Mouse (Mus musculus) liver (tissue): Measurements from ENCODE around the gene Fam217b.

Experiments
- DNase-seq: peaks from one replicate; pipeline ENCODE4 v3.0.0-alpha.2; 2020; ENCODE audit warnings: mixed read lengths

Gene Fam217b

DNA sequence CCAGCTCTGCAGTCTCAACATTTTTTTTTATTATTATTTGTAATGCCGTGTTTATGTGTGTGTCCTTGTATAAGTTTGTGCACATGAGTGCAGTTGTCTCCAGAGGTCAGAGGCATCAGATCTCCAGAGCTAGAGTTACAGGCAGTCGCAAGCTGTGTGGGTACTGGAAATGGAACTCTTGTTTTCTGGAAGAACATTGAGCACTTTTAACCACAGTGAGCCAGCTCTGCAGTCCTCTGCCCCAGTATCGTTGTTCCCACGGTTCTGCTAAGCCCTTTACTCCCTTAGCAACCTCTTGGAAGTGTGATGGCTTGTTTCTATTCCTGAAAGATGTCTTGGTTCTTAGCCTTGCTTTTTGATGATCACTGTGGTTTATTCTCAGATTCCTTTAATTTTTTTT, 35.1 kb downstream of the Fam217b start:
- no peak for DNase-seq

- no peak for DNase-seq
Observed at GRCm38 (mm10) chr2:178450236-178450635, 35.9 kb downstream of the Fam217b start.

DNA sequence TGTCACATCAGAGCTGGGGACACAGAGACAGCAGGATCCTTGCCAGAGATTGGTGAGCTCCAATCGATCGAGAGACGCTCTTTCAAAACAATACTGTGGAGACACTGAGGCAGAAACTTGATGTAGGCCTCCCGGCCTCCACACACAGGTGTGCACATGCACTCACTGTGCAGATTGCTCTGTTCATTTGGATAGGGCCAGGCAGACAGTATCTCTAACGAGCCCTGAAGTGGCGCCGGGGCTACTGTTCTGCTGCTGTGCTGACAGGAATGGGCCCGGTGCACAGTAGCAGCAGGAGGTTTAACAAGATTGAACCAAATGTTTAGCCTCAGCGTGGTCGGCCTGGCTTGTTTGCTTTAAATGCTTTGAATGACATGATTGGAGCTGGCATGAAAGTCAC, 36.6 kb downstream of the Fam217b start:
- no peak for DNase-seq

DNA sequence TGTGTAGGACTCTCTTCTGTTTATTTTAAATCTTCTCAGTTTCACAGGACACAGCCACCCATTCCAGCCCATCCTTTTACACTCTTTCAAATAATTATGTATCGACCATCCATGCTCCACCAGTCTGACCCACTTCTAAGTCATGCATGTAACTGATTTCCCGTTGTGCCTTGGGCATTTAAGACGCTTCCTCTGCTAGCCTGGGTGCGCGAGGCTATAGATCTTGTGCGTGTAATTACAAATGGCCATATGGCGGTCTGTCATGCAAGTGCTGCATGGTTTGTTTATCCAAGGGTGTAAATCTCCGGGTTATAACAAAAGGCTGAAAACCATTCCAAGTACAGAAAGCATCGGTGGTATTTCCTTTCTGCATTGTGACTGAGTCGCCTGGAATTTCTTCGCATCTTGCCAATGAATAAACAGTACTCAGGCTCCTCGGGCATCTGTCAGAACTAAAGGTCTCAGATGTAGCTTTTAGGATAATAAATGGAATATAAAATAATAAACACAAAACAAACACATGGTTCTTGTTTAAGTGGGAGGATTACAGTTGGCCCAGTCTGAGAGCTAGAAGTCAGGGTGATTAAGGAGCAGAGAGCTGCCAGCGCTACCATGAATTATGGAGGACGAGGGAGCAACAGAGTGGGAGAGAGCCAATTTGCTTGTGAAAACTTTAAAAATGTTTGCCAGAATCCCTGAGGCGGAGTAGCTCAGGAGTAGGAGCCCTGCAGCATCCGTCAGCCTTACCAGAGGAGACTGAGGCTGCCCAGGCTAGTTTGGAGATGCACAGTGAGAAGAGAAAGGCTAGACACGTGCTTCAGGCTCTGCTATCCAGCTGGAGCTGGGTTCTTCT, 40.6 kb downstream of the Fam217b start:
- no peak for DNase-seq

- no peak for DNase-seq
Observed at GRCm38 (mm10) chr2:178457414-178457813, 43.1 kb downstream of the Fam217b start.

GRCm38 (mm10) chr2:178460353-178460752, 46.0 kb downstream of the Fam217b start:
- no peak for DNase-seq

GRCm38 (mm10) chr2:178471546-178472480, 57.5 kb downstream of the Fam217b start:
- no peak for DNase-seq

GRCm38 (mm10) chr2:178473916-178474315, 59.6 kb downstream of the Fam217b start:
- DNase-seq: no peak
